Mouse (Mus musculus): ENCODE results near the gene Bin2. TPM values are rescaled to one million over a fixed set of nuclear protein-coding genes. Genes with fewer than 3 reads are reported as not detected.

Gene Bin2
- polyA plus RNA-seq, 1 experiment from 2014 or later: 3.2 TPM

DNA sequence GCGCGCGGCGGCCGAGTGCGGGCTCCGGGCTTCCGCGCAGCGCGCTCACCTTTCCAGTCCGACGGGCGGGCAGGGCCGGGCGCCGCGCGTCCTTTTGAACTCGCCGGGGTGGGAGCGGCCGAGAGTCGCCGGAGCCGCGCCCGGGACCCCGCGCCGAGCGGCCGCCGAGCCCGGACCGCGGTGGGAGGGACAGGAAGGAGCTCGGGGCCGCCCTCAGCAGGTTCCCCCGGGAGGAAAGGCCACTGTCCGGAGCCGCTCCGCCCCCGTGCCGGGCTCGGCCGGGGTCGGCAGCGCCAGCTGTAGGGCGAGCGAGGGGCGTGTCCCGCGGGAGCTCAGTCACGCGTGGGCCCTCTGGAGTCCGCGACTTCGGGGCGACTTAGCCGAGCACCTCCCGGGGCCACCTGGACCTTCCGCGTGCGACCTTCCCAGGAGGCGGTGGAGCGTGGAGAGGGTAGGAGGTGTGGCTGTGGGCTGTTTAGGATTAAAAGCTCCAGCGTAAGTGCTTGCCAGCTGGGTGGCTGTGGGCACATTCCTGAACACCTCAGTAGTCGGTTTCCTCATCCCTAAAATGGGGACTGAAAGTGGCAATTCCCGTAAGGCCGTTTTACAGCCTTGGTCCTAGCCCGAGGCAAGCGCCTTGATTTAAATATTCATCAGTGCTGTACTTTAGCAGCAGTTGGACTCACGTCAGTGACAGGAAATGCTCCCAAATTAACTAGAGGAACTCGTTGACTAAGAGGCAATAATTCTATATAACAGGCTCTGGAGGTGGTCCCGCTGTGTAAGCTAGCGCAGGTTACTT, 32.5 kb downstream of the Bin2 start, which contains the start of gene Smagp:
Gene Smagp (minus strand): TSS at position 241 of the 802 bp plus-strand sequence.
- under 1% methylated on average over 77 of the region's 77 CpGs for WGBS
- H3K36me3 ChIP-seq: no peaks in the 10 kb centered on the region
- H3K4me3 ChIP-seq: peak within 1 kb of the TSS; percentile 62
- H3K4me1 ChIP-seq: peaks cover 21% of the 10 kb centered on the region
- H3K9me3 ChIP-seq (replicated peaks): no peaks in the 10 kb centered on the region
- H3K27me3 ChIP-seq (ENCODE audit: low read depth, poor library complexity, severe bottlenecking): peaks cover 71% of the 10 kb centered on the region
- DNase-seq (ENCODE audit: low spot score): peak; percentile 37
- peak within 1 kb of the TSS; percentile 38; the same call in 1 of the 2 replicates for H3K27ac ChIP-seq (replicated peaks)

DNA sequence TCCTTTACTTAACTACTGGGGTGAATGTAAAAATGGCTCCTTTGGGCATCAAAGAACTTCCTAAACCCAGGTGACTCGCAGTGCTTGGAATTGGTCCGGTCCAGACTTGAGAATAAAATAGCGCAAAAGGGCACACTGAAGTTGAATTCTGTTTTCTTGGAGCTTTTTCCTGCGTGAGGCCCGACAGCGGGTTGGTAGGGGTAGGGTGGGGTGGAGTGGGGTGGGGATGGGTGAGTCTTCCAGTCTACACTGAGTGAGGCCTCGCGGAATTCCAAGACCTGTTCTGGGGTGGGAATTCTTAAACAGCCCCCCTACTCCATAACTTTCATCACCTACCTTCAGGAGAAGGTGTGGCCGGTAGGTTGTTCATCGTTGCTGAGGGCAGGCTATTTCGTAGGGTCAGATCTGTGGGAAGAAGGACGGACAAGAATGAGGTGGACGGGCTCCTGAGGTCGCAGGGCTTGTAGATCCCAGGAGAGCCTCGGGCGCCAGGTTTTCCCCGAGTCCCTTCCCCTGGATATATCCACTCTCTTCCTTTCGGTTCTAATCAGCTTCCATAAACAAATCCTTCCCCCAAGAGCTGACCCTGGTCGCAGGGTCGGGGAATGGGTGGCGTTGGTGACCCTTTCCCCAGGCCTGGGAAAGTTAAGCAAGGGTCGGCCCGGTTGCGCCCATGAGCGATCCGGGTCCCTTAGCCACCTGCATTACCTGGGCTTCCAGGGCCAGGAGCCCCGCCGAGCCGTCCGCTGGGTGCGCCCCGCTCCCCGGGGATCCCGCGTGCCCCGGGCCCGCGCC, 33.3 kb downstream of the Bin2 start:
- Histone ChIP-seq H3K9me3 (replicated peaks) (no peaks in the 10 kb centered on the region), H3K4me1 (peaks cover 21% of the 10 kb centered on the region), H3K4me3 (peak overlapping the region; percentile 62), H3K36me3 (no peaks in the 10 kb centered on the region), H3K27ac (replicated peaks) (peak overlapping the region; percentile 38; the same call in 1 of the 2 replicates), H3K27me3 (ENCODE audit: low read depth, poor library complexity, severe bottlenecking) (peaks cover 71% of the 10 kb centered on the region)
- DNase-seq (ENCODE audit: low spot score): peak; percentile 33
- 4% methylated on average over 38 of the region's 38 CpGs for WGBS

DNA sequence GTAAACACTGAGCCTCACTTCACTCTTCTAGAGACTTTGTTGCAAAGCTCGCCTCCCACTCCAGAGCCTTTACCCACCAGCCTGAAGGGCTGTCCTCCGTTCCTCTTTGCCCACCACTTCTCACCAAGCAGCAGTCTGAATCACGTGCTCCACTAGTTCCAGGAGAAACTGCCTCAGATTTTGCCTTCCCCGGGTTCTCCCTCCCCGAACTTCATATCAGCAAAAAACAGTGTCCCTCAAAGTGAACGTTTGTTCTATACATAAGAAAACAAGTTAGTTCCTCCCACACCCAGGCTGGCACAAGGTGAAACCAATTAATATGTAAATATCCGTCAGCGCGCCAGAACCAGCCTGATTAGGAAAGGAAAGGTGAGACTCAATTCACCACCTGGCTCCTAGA, 34.1 kb downstream of the Bin2 start:
- Histone ChIP-seq H3K4me3 (no peak overlapping the region), H3K9me3 (replicated peaks) (no peaks in the 10 kb centered on the region), H3K36me3 (no peaks in the 10 kb centered on the region), H3K27ac (replicated peaks) (no peak overlapping the region), H3K27me3 (ENCODE audit: low read depth, poor library complexity, severe bottlenecking) (peaks cover 72% of the 10 kb centered on the region), H3K4me1 (peaks cover 14% of the 10 kb centered on the region)
- WGBS: 14% methylated on average over 9 of the region's 9 CpGs
- DNase-seq (ENCODE audit: low spot score): no peak

DNA sequence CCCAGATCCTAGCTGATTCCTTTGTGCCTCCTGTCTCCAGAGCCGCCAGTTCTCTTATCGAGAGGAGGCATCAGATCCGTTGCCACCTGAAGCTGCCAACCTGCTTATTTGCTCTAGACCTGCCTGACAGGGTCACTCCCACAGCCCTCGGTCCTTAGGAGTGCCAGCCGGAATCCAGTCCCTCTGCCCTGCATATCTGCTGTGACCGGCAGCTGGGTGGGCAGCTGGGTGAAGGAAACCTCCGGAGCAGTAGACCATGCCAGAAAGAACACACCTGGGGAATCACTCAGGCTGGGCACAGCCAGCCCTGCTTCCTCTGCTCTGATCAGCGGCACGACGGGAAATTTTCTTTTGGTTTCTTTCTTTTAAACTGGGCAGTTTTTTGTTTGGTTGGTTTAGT, 36.0 kb downstream of the Bin2 start:
- Histone ChIP-seq H3K4me3 (no peak overlapping the region), H3K27ac (replicated peaks) (no peak overlapping the region), H3K36me3 (no peaks in the 10 kb centered on the region), H3K27me3 (ENCODE audit: low read depth, poor library complexity, severe bottlenecking) (peaks cover 82% of the 10 kb centered on the region), H3K4me1 (peaks cover 14% of the 10 kb centered on the region), H3K9me3 (replicated peaks) (no peaks in the 10 kb centered on the region)
- no peak for DNase-seq (ENCODE audit: low spot score)
- 86% methylated on average over 10 of the region's 10 CpGs for WGBS

DNA sequence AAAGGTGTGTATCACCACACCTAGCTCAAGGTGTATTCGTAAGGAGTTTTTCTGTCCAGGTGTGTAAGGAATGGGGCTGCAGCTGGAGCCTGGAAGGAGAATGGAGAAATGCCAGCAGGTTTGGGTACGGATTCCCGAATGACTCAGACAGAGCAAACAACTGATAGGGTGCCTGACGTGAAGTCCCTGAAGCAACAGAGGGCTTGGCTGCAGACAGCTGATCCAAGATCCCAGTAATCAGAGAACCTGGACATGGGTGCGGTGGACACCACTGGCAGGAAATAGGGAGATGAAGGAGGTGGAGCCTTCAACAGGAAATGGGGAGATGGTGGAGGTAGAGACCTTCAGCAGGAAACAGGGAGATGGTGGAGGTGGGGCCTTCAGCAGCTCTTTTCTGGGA, 37.0 kb downstream of the Bin2 start:
- 91% methylated on average over 5 of the region's 5 CpGs for WGBS
- no peak overlapping the region for H3K4me3 ChIP-seq
- no peaks in the 10 kb centered on the region for H3K36me3 ChIP-seq
- H3K27me3 ChIP-seq (ENCODE audit: low read depth, poor library complexity, severe bottlenecking): peaks cover 77% of the 10 kb centered on the region
- no peaks in the 10 kb centered on the region for H3K9me3 ChIP-seq (replicated peaks)
- H3K4me1 ChIP-seq: peaks cover 23% of the 10 kb centered on the region
- no peak overlapping the region for H3K27ac ChIP-seq (replicated peaks)
- no peak for DNase-seq (ENCODE audit: low spot score)

DNA sequence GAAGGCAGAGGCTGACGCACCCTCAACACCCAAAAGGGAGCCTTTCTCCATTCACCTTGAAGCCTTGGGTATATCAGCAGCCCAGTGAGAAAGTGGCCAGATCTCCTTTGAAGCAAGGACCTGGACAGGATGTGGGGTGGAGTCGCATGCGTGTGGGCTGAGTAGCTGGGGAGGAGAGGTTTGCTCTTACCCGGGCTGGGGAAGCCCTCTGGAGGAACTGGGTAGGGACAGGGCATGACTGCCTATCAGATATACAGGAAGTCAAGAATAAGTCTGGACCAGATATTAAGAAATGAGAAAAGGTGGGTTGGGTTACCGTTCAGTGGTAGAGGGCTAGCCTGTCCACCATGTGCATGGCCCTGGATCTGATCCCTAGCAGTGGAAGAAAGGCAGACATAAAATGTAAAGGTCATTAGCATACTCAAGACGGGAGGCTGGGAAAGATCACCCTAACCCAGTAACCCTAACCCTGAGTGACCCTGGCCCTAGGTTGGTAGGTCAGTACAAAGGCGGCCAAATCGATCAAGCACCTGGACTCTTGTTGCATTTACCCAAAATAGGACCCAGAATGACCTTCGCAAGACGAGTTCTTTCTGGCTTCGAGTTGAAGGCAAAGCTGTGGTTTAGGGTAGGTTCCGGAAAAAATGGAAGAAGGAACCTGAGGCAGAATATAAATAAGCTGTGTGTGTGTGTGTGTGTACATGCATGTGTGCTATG, 37.7 kb downstream of the Bin2 start:
- Histone ChIP-seq H3K4me1 (peaks cover 16% of the 10 kb centered on the region), H3K27me3 (ENCODE audit: low read depth, poor library complexity, severe bottlenecking) (peaks cover 70% of the 10 kb centered on the region)

DNA sequence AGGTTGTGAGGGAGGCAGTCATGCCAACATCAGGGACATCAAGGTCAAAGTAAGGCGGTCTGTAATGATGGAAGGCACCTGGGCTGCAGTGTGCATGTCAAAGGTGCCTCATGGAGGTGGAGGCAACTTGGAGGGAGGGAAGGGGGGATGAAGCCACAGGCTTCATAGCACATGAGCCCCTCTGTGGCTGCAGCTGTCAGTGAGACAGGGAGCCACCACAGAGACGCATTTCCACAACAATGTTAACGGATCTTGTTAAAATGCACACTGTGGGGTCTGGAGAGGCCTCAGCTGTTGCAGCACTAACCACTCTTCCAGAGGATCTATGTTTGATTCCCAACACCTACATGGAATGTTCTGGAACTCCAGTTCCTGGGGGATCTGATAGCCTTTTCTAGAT, 39.2 kb downstream of the Bin2 start:
- no peak for DNase-seq (ENCODE audit: low spot score)
- Histone ChIP-seq H3K4me1 (peaks cover 10% of the 10 kb centered on the region), H3K9me3 (replicated peaks) (no peaks in the 10 kb centered on the region), H3K27me3 (ENCODE audit: low read depth, poor library complexity, severe bottlenecking) (peaks cover 55% of the 10 kb centered on the region), H3K4me3 (no peak overlapping the region), H3K27ac (replicated peaks) (no peak overlapping the region), H3K36me3 (no peaks in the 10 kb centered on the region)
- 69% methylated on average over 3 of the region's 3 CpGs for WGBS

More for the DNA sequence above, 37.7 kb downstream of the Bin2 start:
- DNase-seq (ENCODE audit: low spot score): no peak
- 86% methylated on average over 12 of the region's 12 CpGs for WGBS
- H3K36me3 ChIP-seq: no peaks in the 10 kb centered on the region
- H3K9me3 ChIP-seq (replicated peaks): no peaks in the 10 kb centered on the region
- no peak overlapping the region for H3K4me3 ChIP-seq
- no peak overlapping the region for H3K27ac ChIP-seq (replicated peaks)

DNA sequence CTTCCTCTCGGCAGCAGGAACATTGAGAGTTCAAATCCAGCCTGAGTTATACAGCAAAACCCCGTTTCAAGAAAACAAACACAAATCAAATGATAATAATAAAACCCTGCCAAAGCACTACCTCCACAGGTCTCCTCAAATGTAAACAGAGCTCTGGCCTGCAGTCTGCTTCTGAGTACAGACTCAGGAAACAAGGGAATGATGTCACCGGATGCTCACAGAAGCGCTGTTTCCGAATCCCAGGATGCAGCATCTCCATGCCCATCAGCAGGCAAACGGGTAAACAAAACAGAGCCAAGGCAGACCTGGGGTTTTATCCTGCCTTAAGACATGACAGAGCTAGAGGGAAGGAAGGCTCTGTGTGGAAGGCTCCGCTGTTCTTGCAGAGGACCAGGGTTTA, 40.6 kb downstream of the Bin2 start:
- no peaks in the 10 kb centered on the region for H3K9me3 ChIP-seq (replicated peaks)
- DNase-seq (ENCODE audit: low spot score): no peak
- no peak overlapping the region for H3K27ac ChIP-seq (replicated peaks)
- no peaks in the 10 kb centered on the region for H3K36me3 ChIP-seq
- no peak overlapping the region for H3K4me3 ChIP-seq
- peaks cover 43% of the 10 kb centered on the region for H3K27me3 ChIP-seq (ENCODE audit: low read depth, poor library complexity, severe bottlenecking)
- 58% methylated on average over 7 of the region's 7 CpGs for WGBS
- H3K4me1 ChIP-seq: peaks cover 10% of the 10 kb centered on the region

DNA sequence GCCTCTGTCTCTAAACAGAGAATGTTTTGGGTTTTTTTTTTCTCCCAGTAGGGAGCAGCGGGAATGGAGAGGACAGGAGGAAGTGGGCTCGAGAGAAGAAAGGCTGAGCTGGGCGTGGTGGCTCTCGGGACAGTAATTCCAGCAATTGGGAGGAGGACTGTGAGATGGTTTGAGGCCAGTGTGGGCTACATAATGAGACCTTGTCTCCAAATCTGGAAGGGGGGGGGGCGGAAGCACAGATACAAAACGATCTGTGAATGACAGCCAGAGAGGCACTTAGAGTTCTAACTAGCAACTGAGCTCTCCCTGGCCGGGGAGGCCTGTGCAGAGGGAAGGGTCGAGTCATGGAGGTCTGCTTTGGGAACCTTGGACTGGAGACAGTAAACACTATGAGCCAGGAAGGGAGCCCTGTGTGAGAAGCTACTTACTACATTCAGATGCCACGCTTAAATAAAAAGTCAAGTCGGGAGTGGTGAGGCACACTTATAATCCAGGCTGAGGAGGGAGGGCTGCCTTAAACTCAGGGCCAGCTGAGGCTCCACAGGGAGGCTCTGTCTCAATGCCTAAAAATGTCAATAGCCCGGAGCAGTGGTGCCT, 41.5 kb downstream of the Bin2 start:
- Histone ChIP-seq H3K9me3 (replicated peaks) (no peaks in the 10 kb centered on the region), H3K4me3 (peak overlapping the region; percentile 14; the same call in 1 of the 2 replicates), H3K4me1 (peaks cover 10% of the 10 kb centered on the region), H3K36me3 (no peaks in the 10 kb centered on the region), H3K27me3 (ENCODE audit: low read depth, poor library complexity, severe bottlenecking) (peaks cover 34% of the 10 kb centered on the region), H3K27ac (replicated peaks) (peak overlapping the region; percentile 1; the same call in 1 of the 2 replicates)
- 4% methylated on average over 11 of the region's 11 CpGs for WGBS
- no peak for DNase-seq (ENCODE audit: low spot score)

DNA sequence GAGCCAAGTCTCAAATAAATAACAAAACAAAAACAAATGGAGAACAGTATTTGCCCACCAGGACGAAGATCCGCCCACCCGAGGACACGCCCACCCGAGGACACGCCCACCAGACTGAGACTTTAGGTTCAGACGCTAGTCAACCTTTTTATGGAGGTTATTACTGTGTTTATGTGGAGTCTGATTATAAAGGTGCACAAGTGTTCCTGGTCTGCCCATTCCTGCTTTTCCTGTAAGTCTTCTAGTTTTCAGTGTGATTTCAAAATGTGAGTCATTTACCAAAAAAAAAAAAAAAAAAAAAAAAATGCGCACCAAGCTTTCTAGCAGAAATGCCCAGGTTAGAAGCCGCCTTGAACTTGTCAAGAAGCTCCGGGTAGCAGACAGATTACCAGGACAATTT, 42.1 kb downstream of the Bin2 start:
- Histone ChIP-seq H3K27ac (replicated peaks) (no peak overlapping the region), H3K4me3 (no peak overlapping the region), H3K4me1 (peaks cover 10% of the 10 kb centered on the region), H3K27me3 (ENCODE audit: low read depth, poor library complexity, severe bottlenecking) (peaks cover 28% of the 10 kb centered on the region), H3K36me3 (no peaks in the 10 kb centered on the region), H3K9me3 (replicated peaks) (no peaks in the 10 kb centered on the region)
- 16% methylated on average over 10 of the region's 10 CpGs for WGBS
- no peak for DNase-seq (ENCODE audit: low spot score)

DNA sequence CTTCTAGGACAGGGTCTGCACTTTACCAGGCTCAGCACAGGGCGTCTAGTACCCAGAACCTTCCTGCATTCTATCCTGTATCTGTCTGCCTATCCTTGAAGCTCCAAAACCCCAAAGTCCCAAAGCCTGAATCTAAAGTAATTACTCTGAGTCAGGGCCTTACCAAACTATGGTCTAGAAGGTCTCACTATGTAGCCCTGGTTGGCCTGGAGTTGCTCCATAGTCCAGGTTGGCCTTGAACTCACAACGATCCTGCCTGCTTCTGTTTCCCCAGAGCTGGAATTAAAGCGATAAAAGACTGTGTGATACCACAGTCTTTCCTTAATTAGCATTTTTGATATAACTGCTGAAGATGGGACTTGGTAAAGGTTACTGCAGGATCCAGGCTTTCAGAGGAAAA, 44.9 kb downstream of the Bin2 start:
- whole genome bisulfite sequencing: 90% methylated on average over 3 of the region's 3 CpGs

DNA sequence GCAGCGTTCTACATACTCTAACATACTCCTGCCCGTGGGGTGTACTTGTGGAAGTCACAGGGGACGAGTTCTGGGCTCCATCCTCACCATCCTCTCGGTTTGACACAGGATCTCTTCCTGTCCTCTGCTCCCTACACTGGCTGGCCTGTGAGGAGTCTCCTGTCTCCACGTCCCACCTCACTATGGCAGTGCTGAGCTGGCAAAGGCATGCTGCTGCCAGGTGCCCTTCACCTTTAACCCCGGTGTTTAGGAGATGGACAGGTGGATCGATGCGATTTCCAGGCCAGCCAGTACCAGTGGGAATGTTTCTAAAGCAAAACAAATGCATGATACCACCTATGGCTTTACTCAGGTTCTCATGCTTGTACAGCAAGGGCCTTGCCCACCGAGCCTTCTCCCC, 45.6 kb downstream of the Bin2 start:
- no peak for DNase-seq (ENCODE audit: low spot score)
- H3K9me3 ChIP-seq (replicated peaks): no peaks in the 10 kb centered on the region
- H3K36me3 ChIP-seq: peaks cover 29% of the 10 kb centered on the region
- peaks cover 10% of the 10 kb centered on the region; the same call in 1 of the 2 replicates for H3K27me3 ChIP-seq (ENCODE audit: low read depth, poor library complexity, severe bottlenecking)
- peaks cover 10% of the 10 kb centered on the region for H3K4me1 ChIP-seq
- H3K4me3 ChIP-seq: no peak overlapping the region
- WGBS: 87% methylated on average over 9 of the region's 9 CpGs
- H3K27ac ChIP-seq (replicated peaks): no peak overlapping the region

More for the DNA sequence above, 44.9 kb downstream of the Bin2 start:
- no peak for DNase-seq (ENCODE audit: low spot score)
- Histone ChIP-seq H3K4me3 (no peak overlapping the region), H3K9me3 (replicated peaks) (no peaks in the 10 kb centered on the region), H3K36me3 (peaks cover 23% of the 10 kb centered on the region), H3K27me3 (ENCODE audit: low read depth, poor library complexity, severe bottlenecking) (peaks cover 17% of the 10 kb centered on the region; the same call in 1 of the 2 replicates), H3K4me1 (peaks cover 10% of the 10 kb centered on the region), H3K27ac (replicated peaks) (no peak overlapping the region)

Data from midbrain, embryonic 10.5 days (tissue).